In genomic region chr7:140847755-140848580, GRCm38 (mm10) we compare ENCODE assay signal across 9 mouse cellular contexts. TPM values are rescaled to one million over a fixed set of nuclear protein-coding genes. Genes with fewer than 3 reads are reported as not detected.
DNase-seq lines count a peak whose midpoint lies in the region; ATAC-seq and TF ChIP-seq lines count a peak whose summit lies in the region.
"Had no signal": no experiment of that assay in that cellular context is flagged by ENCODE, and none has a peak within 500 bp of the region (broad histone marks: within the 10 kb centered on the region; RNA-seq: fewer than 3 reads in every experiment).

Odf3 (plus strand) TSS chr7:140847805.

- no peak within 1 kb of the TSS for H3K27ac ChIP-seq in gastrocnemius, adult 2 months

- no peak for ATAC-seq in megakaryocyte, adult 5-6 weeks (ENCODE audit: poor library complexity, severe bottlenecking)

- peaks cover 21% of the 10 kb centered on the region for H3K27me3 ChIP-seq in megakaryocyte, embryonic 14.5 days (replicated peaks)

- peak; percentile 25 for DNase-seq in gastrocnemius, adult 2 months
- no peak for DNase-seq in gastrocnemius, postnatal 25 days
- peak; percentile 91 for DNase-seq in adrenal gland, postnatal 14 days
- peak; percentile 42 for DNase-seq in lung, postnatal 36 days
- DNase-seq in frontal cortex, postnatal 10 days (ENCODE audit: low spot score in 2 of 2): no peak
- DNase-seq in neural tube, embryonic 10.5 days (ENCODE audit: extremely low spot score, low spot score): no peak

- intact Hi-C loops in gastrocnemius, adult 2 months (cut with DNase I): no loop called here

- H3K4me1 ChIP-seq in megakaryocyte, embryonic 14.5 days: peaks cover 70% of the 10 kb centered on the region

- H3K36me3 ChIP-seq in megakaryocyte, embryonic 14.5 days (replicated peaks; ENCODE audit: low read length): peaks cover 28% of the 10 kb centered on the region

- no peaks in the 10 kb centered on the region for H3K9me3 ChIP-seq in megakaryocyte, embryonic 14.5 days

- TF ChIP-seq CTCF in gastrocnemius, adult 2 months (IDR thresholded peaks at IDR 0.05): no peak

- no peak within 1 kb of the TSS for H3K4me3 ChIP-seq in gastrocnemius, adult 2 months
- peak within 1 kb of the TSS; percentile 33 for H3K4me3 ChIP-seq in megakaryocyte, embryonic 14.5 days (replicated peaks)

RNA-seq across cellular contexts. Expression of gene Odf3, which starts in this region (rescaled TPM):
- total RNA-seq in gastrocnemius, adult 2 months (2021): not detected
- total RNA-seq in gastrocnemius, postnatal 25 days (2021): not detected
- 0.13 TPM in 1 of 2 replicates, not detected in the other for polyA plus RNA-seq in megakaryocyte, embryonic 14.5 days (2012; ENCODE audit: insufficient read depth, low replicate concordance)
- total RNA-seq in megakaryocyte, adult 5-6 weeks (2015): not detected in 2 replicates
- not detected in 2 replicates for total RNA-seq in megakaryocyte, adult 5-6 weeks (2017)
- total RNA-seq in adrenal gland, postnatal 14 days (2021): not detected in 2 replicates
- total RNA-seq: layer of hippocampus, postnatal 14 days had no signal

Comparison
In these comparisons a context has a peak if more than half of its experiments do, and no peak if none do; other contexts are left out.
1. Peak in DNase-seq in gastrocnemius, adult 2 months; RNA of the gene not detected or under 1 TPM.
2. Peak in DNase-seq in adrenal gland, postnatal 14 days; RNA of the gene not detected or under 1 TPM.